ENCODE assay signal across 27 mouse cellular contexts in genomic region chr2:28103653-28104052, GRCm38 (mm10). TPM values are rescaled to one million over a fixed set of nuclear protein-coding genes. Genes with fewer than 3 reads are reported as not detected.
DNase-seq lines count a peak whose midpoint lies in the region; ATAC-seq and TF ChIP-seq lines count a peak whose summit lies in the region.
"Had no signal": no experiment of that assay in that cellular context is flagged by ENCODE, and none has a peak within 500 bp of the region (broad histone marks: within the 10 kb centered on the region; RNA-seq: fewer than 3 reads in every experiment).

No protein-coding gene starts in this region.

- H3K4me2 ChIP-seq in lung, embryonic 14.5 days: no peak overlapping the region
- H3K4me2 ChIP-seq: embryonic facial prominence, embryonic 12.5 days; heart, embryonic 15.5 days; limb, embryonic 12.5 days; midbrain, embryonic 12.5 days; neural tube, embryonic 13.5 days had no signal

- TF ChIP-seq CTCF in lung, embryonic 14.5 days (IDR thresholded peaks at IDR 0.05; ENCODE audit: low read depth): peak; percentile 7; the same call in 1 of the 2 replicates
- TF ChIP-seq CTCF in lung, adult 2 months (IDR thresholded peaks at IDR 0.05; ENCODE audit: insufficient read depth, low read length): no peak
- TF ChIP-seq CTCF in E14TG2a.4 (conservative IDR thresholded peaks at IDR 0.05; ENCODE audit: low read length) (peak; percentile 29), ES-Bruce4 (IDR thresholded peaks at IDR 0.05; ENCODE audit: low read depth, low read length) (peak; percentile 40)

- H3K9me3 ChIP-seq in lung, embryonic 14.5 days (ENCODE audit: low read depth, low read length): no peaks in the 10 kb centered on the region
- H3K9me3 ChIP-seq in E14TG2a.4 (ENCODE audit: low read length) (no peaks in the 10 kb centered on the region), ES-Bruce4 (replicated peaks; ENCODE audit: control insufficient read depth, insufficient read depth, low read length, poor library complexity, severe bottlenecking) (no peaks in the 10 kb centered on the region)
- H3K9me3 ChIP-seq: embryonic facial prominence, embryonic 12.5 days; heart, embryonic 15.5 days; limb, embryonic 12.5 days; midbrain, embryonic 12.5 days; neural tube, embryonic 13.5 days had no signal

- no peaks in the 10 kb centered on the region for H3K36me3 ChIP-seq in lung, embryonic 14.5 days (ENCODE audit: insufficient read depth)
- H3K36me3 ChIP-seq in E14TG2a.4 (ENCODE audit: insufficient read depth, low read length) (no peaks in the 10 kb centered on the region), ES-Bruce4 (ENCODE audit: control insufficient read depth, insufficient read depth, low read length, poor library complexity, severe bottlenecking) (no peaks in the 10 kb centered on the region)
- H3K36me3 ChIP-seq: embryonic facial prominence, embryonic 12.5 days; heart, embryonic 15.5 days; limb, embryonic 12.5 days; midbrain, embryonic 12.5 days; neural tube, embryonic 13.5 days had no signal

- WGBS in lung, embryonic 14.5 days: 48% methylated on average over 2 of the region's 2 CpGs
- WGBS in lung, adult 2 months: 57% methylated on average over 2 of the region's 2 CpGs

- no peak overlapping the region for H3K9ac ChIP-seq in lung, embryonic 14.5 days
- H3K9ac ChIP-seq in ES-Bruce4 (ENCODE audit: low read depth, poor library complexity, severe bottlenecking): no peak overlapping the region
- H3K9ac ChIP-seq: embryonic facial prominence, embryonic 12.5 days; heart, embryonic 15.5 days; limb, embryonic 12.5 days; midbrain, embryonic 12.5 days; neural tube, embryonic 13.5 days had no signal

- no peak overlapping the region for H3K27ac ChIP-seq in lung, embryonic 14.5 days (ENCODE audit: low read depth)
- no peak overlapping the region for H3K27ac ChIP-seq in ES-Bruce4 (ENCODE audit: insufficient read depth, low read length)
- H3K27ac ChIP-seq: embryonic facial prominence, embryonic 12.5 days; heart, embryonic 15.5 days; left cerebral cortex, adult 2 months; limb, embryonic 12.5 days; macrophage; midbrain, embryonic 12.5 days; neural tube, embryonic 13.5 days had no signal

- no peaks in the 10 kb centered on the region for H3K4me1 ChIP-seq in lung, embryonic 14.5 days (ENCODE audit: insufficient read depth)
- no peaks in the 10 kb centered on the region for H3K4me1 ChIP-seq in lung, adult 2 months (ENCODE audit: control insufficient read depth, insufficient read depth, low read length)
- peaks cover 15% of the 10 kb centered on the region for H3K4me1 ChIP-seq in E14TG2a.4 (replicated peaks; ENCODE audit: low read depth, low read length)
- no peaks in the 10 kb centered on the region for H3K4me1 ChIP-seq in ES-Bruce4 (ENCODE audit: control insufficient read depth, insufficient read depth, low read length)

- H3K27me3 ChIP-seq in lung, embryonic 14.5 days (ENCODE audit: insufficient read depth, low read length): no peaks in the 10 kb centered on the region
- H3K27me3 ChIP-seq in E14TG2a.4 (ENCODE audit: insufficient read depth, low read length) (peaks cover 3% of the 10 kb centered on the region; the same call in 1 of the 2 replicates), ES-Bruce4 (ENCODE audit: control insufficient read depth, insufficient read depth, low read length, poor library complexity, severe bottlenecking) (no peaks in the 10 kb centered on the region)

- DNase-seq in lung, embryonic 14.5 days: no peak
- DNase-seq in lung, adult 2 months: no peak
- DNase-seq in cerebellum, adult 11-12 months: no peak
- no peak for DNase-seq in urinary bladder, adult 18-20 months (ENCODE audit: low spot score in 2 of 2)
- DNase-seq: cerebellum, adult 9-10 months; gastrocnemius, postnatal 25 days; heart, postnatal 4 days; kidney, adult 2 months; kidney, postnatal 14 days; lung, adult 18-20 months; thymus, postnatal 14 days had no signal

- H3K4me3 ChIP-seq in lung, embryonic 14.5 days (ENCODE audit: low read depth, low read length): no peak overlapping the region
- H3K4me3 ChIP-seq in lung, adult 2 months (replicated peaks; ENCODE audit: extremely low read depth, low read depth, low read length): no peak overlapping the region
- H3K4me3 ChIP-seq in E14TG2a.4 (replicated peaks; ENCODE audit: low read length): no peak overlapping the region
- H3K4me3 ChIP-seq in ES-Bruce4 (ENCODE audit: low read depth, low read length): no peak overlapping the region
- H3K4me3 ChIP-seq: embryonic facial prominence, embryonic 12.5 days; erythroblast, embryonic 14.5 days; heart, embryonic 15.5 days; left cerebral cortex, adult 2 months; limb, embryonic 12.5 days; midbrain, embryonic 12.5 days; neural tube, embryonic 13.5 days had no signal

- no peak for ATAC-seq in lung, embryonic 14.5 days (ENCODE audit: insufficient read depth)
- peak; percentile 30; the same call in 1 of the 2 replicates for ATAC-seq in granulocyte monocyte progenitor cell, adult 5-6 weeks (replicated peaks; ENCODE audit: poor library complexity, severe bottlenecking)
- ATAC-seq: forebrain, embryonic 14.5 days; hindbrain, embryonic 16.5 days had no signal

- TF ChIP-seq POLR2A in lung, adult 2 months (IDR thresholded peaks at IDR 0.05; ENCODE audit: borderline replicate concordance, extremely low read depth, low read depth, low read length): no peak
- no peak for TF ChIP-seq POLR2A in ES-Bruce4 (IDR thresholded peaks at IDR 0.05; ENCODE audit: insufficient read depth, low read length)

- TF ChIP-seq EP300 in ES-Bruce4 (IDR thresholded peaks at IDR 0.05; ENCODE audit: insufficient read depth, low read depth, low read length): no peak

RNA-seq across cellular contexts. Expression of gene Fcnb, which starts 19.0 kb away (rescaled TPM):
- polyA plus RNA-seq in lung, embryonic 14.5 days (2014; fragmentation: Nextera tagmentation; extraction: Ambion mirVana): 0.30 TPM in 1 of 2 replicates, not detected in the other
- 0.13 TPM in 1 of 2 replicates, not detected in the other for polyA plus RNA-seq in lung, adult 2 months (2012; rRNA removed)
- polyA plus RNA-seq in ES-Bruce4 (2011; ENCODE audit: insufficient read depth, insufficient read length, low read depth, missing spikeins): not detected in 2 replicates
- total RNA-seq in granulocyte monocyte progenitor cell, adult 5-6 weeks (2014; fragmentation: Nextera tagmentation): 24.9 and 61.5 TPM in 2 replicates
- total RNA-seq in granulocyte monocyte progenitor cell, adult 5-6 weeks (2017): 30.0 and 32.4 TPM in 2 replicates
- total RNA-seq: adrenal gland, adult 18-20 months; gastrocnemius, postnatal 25 days; heart, adult 8-10 months; heart, postnatal 4 days; layer of hippocampus, adult 8-10 months; left cerebral cortex, adult 2 months had no signal
- polyA plus RNA-seq: embryonic facial prominence, embryonic 12.5 days; erythroblast, embryonic 14.5 days; forebrain, embryonic 14.5 days; hindbrain, embryonic 16.5 days; kidney, adult 2 months; limb, embryonic 12.5 days; midbrain, embryonic 12.5 days had no signal
